Mouse (Mus musculus): ENCODE results near the gene Nkx2-3. TPM values are rescaled to one million over a fixed set of nuclear protein-coding genes. Genes with fewer than 3 reads are reported as not detected.

Gene Nkx2-3
- 0.12 TPM in 1 of 2 replicates, not detected in the other for polyA plus RNA-seq (2015; fragmentation: Nextera tagmentation; extraction: Ambion mirVana)

DNA sequence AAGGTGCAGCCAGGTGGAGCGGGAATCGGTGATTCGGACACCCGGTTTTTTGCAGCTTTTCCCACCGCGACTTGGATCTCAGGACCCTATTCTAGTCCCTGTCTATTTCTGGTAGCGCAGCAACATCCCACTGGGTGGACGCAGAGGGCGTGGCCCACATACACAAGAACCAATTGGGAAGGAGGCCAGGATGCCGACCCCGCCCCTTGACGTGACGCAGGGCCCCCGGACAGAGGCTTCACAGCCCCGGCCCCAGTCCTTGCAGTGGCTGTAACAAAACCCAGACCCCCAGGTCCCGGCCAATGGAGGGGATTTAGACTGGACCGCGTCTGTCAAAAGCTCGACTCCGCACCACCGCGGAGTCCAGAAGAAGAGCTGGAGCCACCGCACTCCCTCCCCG is at the start of gene Nkx2-3:
Gene Nkx2-3 (plus strand): TSS at position 275 of the 400 bp plus-strand sequence.

Small RNA genes lying within 50 kb of the gene (microRNA-seq; reads per million reads assigned to microRNA genes)
- not detected for gene Gm22646 (ENCODE audit: borderline replicate concordance, insufficient number of aligned reads)

Other genes with a start within 250 kb of the Nkx2-3 start
- gene Hpse2, start 224.0 kb upstream of the Nkx2-3 start, polyA plus RNA-seq (2015; fragmentation: Nextera tagmentation; extraction: Ambion mirVana), result not detected in 2 replicates
- gene Cnnm1, start 171.9 kb upstream of the Nkx2-3 start, polyA plus RNA-seq (2015; fragmentation: Nextera tagmentation; extraction: Ambion mirVana), result 0.17 and 0.18 TPM in 2 replicates
- 40.1 and 72.9 TPM in 2 replicates for gene Got1, start 87.7 kb upstream of the Nkx2-3 start, polyA plus RNA-seq (2015; fragmentation: Nextera tagmentation; extraction: Ambion mirVana)
- gene Slc25a28, start 62.6 kb downstream of the Nkx2-3 start, polyA plus RNA-seq (2015; fragmentation: Nextera tagmentation; extraction: Ambion mirVana), result 21.6 and 33.2 TPM in 2 replicates
- gene Entpd7, start 77.3 kb downstream of the Nkx2-3 start, polyA plus RNA-seq (2015; fragmentation: Nextera tagmentation; extraction: Ambion mirVana), result 5.9 and 9.6 TPM in 2 replicates
- 14.9 and 23.3 TPM in 2 replicates for gene Cutc, start 140.7 kb downstream of the Nkx2-3 start, polyA plus RNA-seq (2015; fragmentation: Nextera tagmentation; extraction: Ambion mirVana)
- 5.6 and 11.9 TPM in 2 replicates for gene Cox15, start 140.7 kb downstream of the Nkx2-3 start, polyA plus RNA-seq (2015; fragmentation: Nextera tagmentation; extraction: Ambion mirVana)
- gene Abcc2, start 169.9 kb downstream of the Nkx2-3 start, polyA plus RNA-seq (2015; fragmentation: Nextera tagmentation; extraction: Ambion mirVana), result 0.81 and 1.7 TPM in 2 replicates

Data from adrenal gland, postnatal 0 days (tissue).